Mouse (Mus musculus): ENCODE measurements around the gene Tmcc3.
A peak's percentile ranks its signal among the peaks of the same experiment; 100 is the strongest.

- 0 out of 2 replicates have a peak, but pooled peaks have one; percentile 51 for TF ChIP-seq EP300 (IDR thresholded peaks at IDR 0.05; ENCODE audit: insufficient read depth, low read depth, low read length)
- no peak for TF ChIP-seq POLR2A (IDR thresholded peaks at IDR 0.05; ENCODE audit: insufficient read depth, low read length)
Measured at GRCm38 (mm10) chr10:94519887-94520286, 208.1 kb downstream of the Tmcc3 start.

All from ES-Bruce4 (cell line).